In the genomic region with DNA sequence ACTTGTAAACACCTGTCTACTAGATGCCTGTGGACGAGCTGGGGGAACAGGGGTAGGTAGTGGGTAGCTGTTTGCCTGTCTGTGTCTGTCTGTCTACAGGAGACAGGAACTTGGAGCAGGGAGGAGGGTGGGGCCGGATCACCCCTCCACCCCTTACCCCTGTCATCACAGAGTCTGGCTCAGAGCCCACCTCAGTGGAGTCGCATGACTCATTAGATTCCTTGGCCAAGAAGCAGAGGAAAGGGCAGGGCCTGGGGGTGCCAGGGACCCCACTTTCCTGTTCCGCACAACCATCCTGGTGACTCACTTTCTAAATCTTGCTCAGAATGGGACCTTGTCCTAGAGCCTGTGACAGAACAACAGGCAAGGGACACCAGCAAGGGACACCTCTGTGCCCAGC, we compare ENCODE assay signal across 12 mouse cellular contexts. TPM values are rescaled to one million over a fixed set of nuclear protein-coding genes. Genes with fewer than 3 reads are reported as not detected.
DNase-seq lines count a peak whose midpoint lies in the region; ATAC-seq and TF ChIP-seq lines count a peak whose summit lies in the region.
"Had no signal": no experiment of that assay in that cellular context is flagged by ENCODE, and none has a peak within 500 bp of the region (broad histone marks: within the 10 kb centered on the region; RNA-seq: fewer than 3 reads in every experiment).

No protein-coding gene starts in this region.

- no peak for ATAC-seq in intestine, embryonic 16.5 days
- no peak for ATAC-seq in hindbrain, embryonic 13.5 days (ENCODE audit: low FRiP score)
- ATAC-seq: midbrain, embryonic 13.5 days had no signal

- TF ChIP-seq CTCF in embryonic fibroblast, embryonic 13.5 days (IDR thresholded peaks at IDR 0.05; ENCODE audit: borderline replicate concordance, insufficient read depth, low read length): no peak

- H3K9me3 ChIP-seq in intestine, embryonic 16.5 days (ENCODE audit: control insufficient read depth, low read length): no peaks in the 10 kb centered on the region
- no peaks in the 10 kb centered on the region for H3K9me3 ChIP-seq in hindbrain, embryonic 13.5 days
- H3K9me3 ChIP-seq: midbrain, embryonic 13.5 days had no signal

- no peak overlapping the region for H3K9ac ChIP-seq in intestine, embryonic 16.5 days (ENCODE audit: low read depth, low read length)
- no peak overlapping the region for H3K9ac ChIP-seq in hindbrain, embryonic 13.5 days
- H3K9ac ChIP-seq: midbrain, embryonic 13.5 days had no signal

- H3K27ac ChIP-seq in embryonic fibroblast, embryonic 13.5 days (ENCODE audit: insufficient read depth, low read length): peak overlapping the region; percentile 76
- H3K27ac ChIP-seq in intestine, embryonic 16.5 days (ENCODE audit: low read length): peak overlapping the region; percentile 23
- H3K27ac ChIP-seq in hindbrain, embryonic 13.5 days: no peak overlapping the region
- H3K27ac ChIP-seq: midbrain, embryonic 13.5 days had no signal

- WGBS in intestine, embryonic 16.5 days: 57% methylated on average over 4 of the region's 4 CpGs
- 78% methylated on average over 4 of the region's 4 CpGs for WGBS in hindbrain, embryonic 13.5 days

- H3K4me2 ChIP-seq in intestine, embryonic 16.5 days (ENCODE audit: low read depth, low read length): no peak overlapping the region
- no peak overlapping the region for H3K4me2 ChIP-seq in hindbrain, embryonic 13.5 days
- H3K4me2 ChIP-seq: midbrain, embryonic 13.5 days had no signal

- no peaks in the 10 kb centered on the region for H3K36me3 ChIP-seq in intestine, embryonic 16.5 days (ENCODE audit: control insufficient read depth, insufficient read depth, low read length)
- no peaks in the 10 kb centered on the region for H3K36me3 ChIP-seq in hindbrain, embryonic 13.5 days
- H3K36me3 ChIP-seq: midbrain, embryonic 13.5 days had no signal

- DNase-seq in adrenal gland, adult 18-20 months (ENCODE audit: low spot score in 2 of 2): peak; percentile 55 to 59
- DNase-seq in adrenal gland, adult 8-10 months: no peak
- DNase-seq in lung, postnatal 10 days: peak; percentile 80
- DNase-seq in right cerebral cortex, postnatal 10 days (ENCODE audit: low spot score in 2 of 2): no peak
- no peak for DNase-seq in layer of hippocampus, postnatal 14 days (ENCODE audit: low spot score in 2 of 2)

- H3K27me3 ChIP-seq in intestine, embryonic 16.5 days (replicated peaks; ENCODE audit: control insufficient read depth, insufficient read depth, low read length): 0 out of 2 replicates have a peak, but pooled peaks cover 2% of the 10 kb centered on the region
- H3K27me3 ChIP-seq in hindbrain, embryonic 13.5 days: peaks cover 44% of the 10 kb centered on the region

- peaks cover 24% of the 10 kb centered on the region for H3K4me1 ChIP-seq in embryonic fibroblast, embryonic 13.5 days (ENCODE audit: control insufficient read depth, insufficient read depth, low read length)
- H3K4me1 ChIP-seq in intestine, embryonic 16.5 days (ENCODE audit: control insufficient read depth, insufficient read depth, low read length): peaks cover 47% of the 10 kb centered on the region
- H3K4me1 ChIP-seq in hindbrain, embryonic 13.5 days (replicated peaks): peaks cover 19% of the 10 kb centered on the region

- no peak for TF ChIP-seq POLR2A in embryonic fibroblast, embryonic 13.5 days (IDR thresholded peaks at IDR 0.05; ENCODE audit: low read depth, low read length)

- no peak overlapping the region for H3K4me3 ChIP-seq in embryonic fibroblast, embryonic 13.5 days (ENCODE audit: insufficient read depth, low read length)
- no peak overlapping the region for H3K4me3 ChIP-seq in intestine, embryonic 16.5 days (ENCODE audit: low read length)
- H3K4me3 ChIP-seq in hindbrain, embryonic 13.5 days: no peak overlapping the region
- H3K4me3 ChIP-seq: erythroblast, embryonic 14.5 days; midbrain, embryonic 13.5 days had no signal

RNA-seq across cellular contexts. Expression of a gene that starts 2.2 kb away (rescaled TPM):
- 100 to 1,000 TPM; 133 to 239 TPM for total RNA-seq in adrenal gland, adult 18-20 months (2021)
- 100 to 1,000 TPM in 2 of 4 experiments, 10 to 100 TPM in 2; 80.9 to 133 (median 107) TPM for total RNA-seq in adrenal gland, adult 8-10 months (2022)
- polyA plus RNA-seq in embryonic fibroblast, embryonic 13.5 days (2011; ENCODE audit: insufficient read length, low read depth, missing spikeins): 42.1 and 97.0 TPM in 2 replicates
- polyA plus RNA-seq in intestine, embryonic 16.5 days (2015; fragmentation: Nextera tagmentation; extraction: Ambion mirVana): 78.3 and 80.3 TPM in 2 replicates
- polyA plus RNA-seq in hindbrain, embryonic 13.5 days (2015; fragmentation: Nextera tagmentation; extraction: Ambion mirVana): 7.5 and 7.6 TPM in 2 replicates
- total RNA-seq in layer of hippocampus, postnatal 14 days (2021): 1 to 10 TPM; 3.3 to 5.5 TPM

RNA-seq across cellular contexts. Expression of a gene that starts 37.9 kb away (rescaled TPM):
- under 1 TPM; 0.46 to 0.77 TPM for total RNA-seq in adrenal gland, adult 18-20 months (2021)
- total RNA-seq in adrenal gland, adult 8-10 months (2022): 1 to 10 TPM in 2 of 4 experiments, under 1 TPM in 2; 0.49 to 1.9 (median 1.3) TPM
- not detected in 2 replicates for polyA plus RNA-seq in embryonic fibroblast, embryonic 13.5 days (2011; ENCODE audit: insufficient read length, low read depth, missing spikeins)
- 0.22 and 0.34 TPM in 2 replicates for polyA plus RNA-seq in intestine, embryonic 16.5 days (2015; fragmentation: Nextera tagmentation; extraction: Ambion mirVana)
- polyA plus RNA-seq in hindbrain, embryonic 13.5 days (2015; fragmentation: Nextera tagmentation; extraction: Ambion mirVana): 0.60 and 1.0 TPM in 2 replicates
- total RNA-seq in layer of hippocampus, postnatal 14 days (2021): 10 to 100 TPM; 10.2 to 10.9 TPM
- polyA plus RNA-seq: C2C12; erythroblast, embryonic 14.5 days had no signal

RNA-seq across cellular contexts. Expression of a gene that starts 45.1 kb away (rescaled TPM):
- not detected for total RNA-seq in adrenal gland, adult 18-20 months (2021)
- not detected for total RNA-seq in adrenal gland, adult 8-10 months (2022)
- not detected in 2 replicates for polyA plus RNA-seq in embryonic fibroblast, embryonic 13.5 days (2011; ENCODE audit: insufficient read length, low read depth, missing spikeins)
- not detected in 2 replicates for polyA plus RNA-seq in intestine, embryonic 16.5 days (2015; fragmentation: Nextera tagmentation; extraction: Ambion mirVana)
- 0.67 and 1.4 TPM in 2 replicates for polyA plus RNA-seq in hindbrain, embryonic 13.5 days (2015; fragmentation: Nextera tagmentation; extraction: Ambion mirVana)
- total RNA-seq in layer of hippocampus, postnatal 14 days (2021): under 1 TPM in 1 of 2 experiments, not detected in 1; 0.46 TPM
- polyA plus RNA-seq: C2C12; erythroblast, embryonic 14.5 days; small intestine, adult 2 months had no signal

Comparison
In these comparisons a context has a peak if more than half of its experiments do, and no peak if none do; other contexts are left out.
1. DNase-seq: peak in adrenal gland, adult 18-20 months (2 of 2) and lung, postnatal 10 days (single experiment); none in adrenal gland, adult 8-10 months (single experiment), right cerebral cortex, postnatal 10 days (0 of 2) and layer of hippocampus, postnatal 14 days (0 of 2).
2. RNA of a gene that starts 2.2 kb away (total RNA-seq): 133 to 239 TPM in adrenal gland, adult 18-20 months and 80.9 to 133 TPM in adrenal gland, adult 8-10 months; 3.3 to 5.5 TPM in layer of hippocampus, postnatal 14 days; every median in the first group is over 10 times any median in the second.